Mouse (Mus musculus) thymus, postnatal 0 days (tissue): ENCODE results near the gene Cd93. TPM values are rescaled to one million over a fixed set of nuclear protein-coding genes. Genes with fewer than 3 reads are reported as not detected.
A peak's percentile ranks its signal among the peaks of the same experiment; 100 is the strongest.

ENCODE experiments used
- DNase-seq: peaks from one replicate; pipeline ENCODE4 v3.0.0-alpha.2; 2015; ENCODE audit warnings: low spot score
- polyA plus RNA-seq: library from polyadenylated mRNA; unstranded; fragments of >200 nt; fragmentation: Nextera tagmentation; extraction: Ambion mirVana; gene quantifications from 2 replicates; pipeline ENCODE4 v1.2.1, GENCODE M21; 2015

Gene Cd93
- polyA plus RNA-seq, 1 experiment from 2014 or later = 4.0 TPM

DNA sequence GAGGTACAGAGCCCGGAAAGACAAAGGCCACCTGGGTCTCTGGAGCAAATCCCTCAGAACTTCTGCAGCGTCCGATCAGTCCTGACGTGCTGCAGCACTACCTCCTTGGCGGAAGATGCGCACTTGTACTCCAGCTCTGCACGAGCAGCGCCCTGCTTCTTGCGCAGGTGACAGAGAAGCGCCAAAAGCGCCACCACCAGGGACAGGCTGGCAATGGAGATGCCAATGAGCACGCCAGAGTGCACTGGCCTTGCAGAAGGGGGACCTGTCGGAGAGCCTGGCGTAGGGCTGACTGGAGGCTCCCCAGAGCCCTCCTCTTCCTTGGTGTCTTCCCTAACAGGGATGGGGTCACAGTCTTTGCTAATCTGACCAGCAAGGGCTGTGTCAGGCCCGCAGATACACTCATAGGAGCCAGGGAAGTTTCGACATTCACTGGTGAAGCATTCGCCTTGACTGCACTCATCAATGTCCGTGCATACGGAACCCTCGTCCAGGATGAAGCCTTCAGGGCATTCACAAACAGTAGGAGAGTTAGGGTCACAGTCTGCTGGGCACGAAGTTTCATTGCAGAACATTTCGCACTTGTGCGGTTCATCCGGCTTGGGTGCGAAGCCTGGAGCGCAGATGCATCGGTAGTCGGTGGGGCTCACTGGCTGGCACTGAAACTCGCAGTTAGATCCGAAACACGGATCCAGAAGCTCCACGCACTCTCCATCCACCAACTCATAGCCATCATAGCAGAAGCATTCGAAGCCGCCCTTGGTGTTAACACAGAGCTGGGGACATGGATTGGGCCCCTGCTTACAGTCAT, 37.0 kb downstream of the Cd93 start:
- peak; percentile 70 for DNase-seq

DNA sequence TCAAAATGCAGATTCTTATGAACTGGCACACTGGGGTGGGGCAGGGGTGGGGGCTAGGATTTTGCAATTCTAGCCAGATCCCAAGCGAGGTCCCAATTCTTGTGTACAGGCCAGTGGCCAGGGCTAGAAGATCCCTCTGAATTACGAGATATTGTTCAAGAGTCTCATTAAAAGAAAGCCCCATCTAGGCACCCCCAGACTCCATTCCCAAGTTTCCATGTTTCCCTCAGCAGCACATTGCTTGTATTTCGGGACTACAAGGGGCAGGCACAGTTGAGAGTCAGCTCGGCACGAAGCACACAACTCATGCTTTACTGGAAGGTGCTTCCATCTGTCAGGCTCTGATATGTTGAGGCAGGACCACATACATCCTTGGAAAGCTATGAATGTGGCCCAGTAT, 38.5 kb downstream of the Cd93 start:
- DNase-seq = no peak

DNA sequence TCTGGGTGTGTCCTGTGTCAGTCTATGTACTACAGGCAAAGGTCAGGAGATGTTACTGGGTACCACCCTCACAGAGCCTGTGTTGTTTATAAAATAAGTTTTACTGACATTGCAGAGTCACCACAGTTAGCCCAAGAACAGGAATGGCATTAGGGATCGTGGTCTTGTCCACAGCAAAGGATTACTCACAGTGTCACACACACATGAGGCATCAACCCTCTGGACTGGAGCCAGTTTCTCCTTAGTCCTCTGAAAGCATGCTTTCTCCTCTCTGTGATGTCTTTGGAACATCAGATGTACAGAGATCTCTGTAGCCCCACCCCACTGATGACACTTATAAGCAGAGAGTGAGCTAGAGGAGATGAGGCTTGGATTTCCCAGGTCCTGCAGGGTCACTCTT, 41.1 kb downstream of the Cd93 start:
- DNase-seq = no peak

DNA sequence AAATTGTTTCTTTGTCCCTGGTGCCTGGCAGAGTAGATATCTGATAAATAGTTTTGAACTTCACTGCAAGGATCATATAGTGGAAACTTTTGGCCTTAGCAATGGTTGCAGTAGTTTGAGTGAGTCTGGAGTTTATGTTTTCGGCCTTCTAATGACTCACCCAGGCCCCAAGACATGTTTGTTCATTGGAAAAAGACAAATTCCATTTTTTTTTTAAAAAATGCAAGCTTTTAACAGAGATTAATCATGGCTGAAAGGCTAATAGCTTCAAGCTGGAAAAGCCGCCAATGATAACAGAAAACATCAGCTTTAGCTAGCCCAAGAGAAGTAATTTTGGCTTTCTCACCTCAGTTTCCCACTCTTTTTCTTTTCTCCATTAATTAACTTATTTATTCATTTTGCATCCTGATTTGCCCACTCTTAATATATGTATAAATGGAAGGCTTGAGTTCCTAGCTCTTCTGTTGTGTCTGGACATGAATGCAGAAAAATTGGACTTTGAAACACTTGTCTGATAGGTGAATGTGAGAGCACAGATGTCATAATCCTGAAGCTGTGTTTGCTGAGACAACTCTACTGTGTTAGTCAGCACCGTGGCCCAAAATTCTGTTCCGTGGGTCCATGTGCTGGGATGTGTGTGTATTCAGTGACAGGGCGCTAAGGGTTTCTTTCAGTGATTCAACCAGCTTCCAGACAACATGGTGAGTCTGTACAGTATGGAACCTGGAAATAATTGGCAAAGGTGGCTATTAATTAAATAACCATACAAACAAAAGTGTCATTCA, 44.3 kb downstream of the Cd93 start:
- DNase-seq = no peak

DNA sequence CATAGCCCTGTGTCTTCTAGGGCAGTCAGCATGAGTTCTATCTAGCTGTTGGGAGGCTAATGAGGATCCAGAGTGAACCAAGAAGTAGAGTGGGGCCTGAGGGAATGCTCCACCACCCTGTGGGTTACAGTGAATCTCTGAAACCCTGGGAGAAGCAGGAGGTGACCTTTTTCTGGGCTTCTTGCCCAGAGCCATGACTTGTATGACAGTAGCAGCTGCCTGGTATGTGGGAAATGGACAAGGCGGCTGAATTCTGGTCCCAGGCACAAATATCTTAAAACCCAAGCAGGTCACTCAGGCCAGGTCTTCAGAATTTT, 45.6 kb downstream of the Cd93 start:
- DNase-seq = no peak

DNA sequence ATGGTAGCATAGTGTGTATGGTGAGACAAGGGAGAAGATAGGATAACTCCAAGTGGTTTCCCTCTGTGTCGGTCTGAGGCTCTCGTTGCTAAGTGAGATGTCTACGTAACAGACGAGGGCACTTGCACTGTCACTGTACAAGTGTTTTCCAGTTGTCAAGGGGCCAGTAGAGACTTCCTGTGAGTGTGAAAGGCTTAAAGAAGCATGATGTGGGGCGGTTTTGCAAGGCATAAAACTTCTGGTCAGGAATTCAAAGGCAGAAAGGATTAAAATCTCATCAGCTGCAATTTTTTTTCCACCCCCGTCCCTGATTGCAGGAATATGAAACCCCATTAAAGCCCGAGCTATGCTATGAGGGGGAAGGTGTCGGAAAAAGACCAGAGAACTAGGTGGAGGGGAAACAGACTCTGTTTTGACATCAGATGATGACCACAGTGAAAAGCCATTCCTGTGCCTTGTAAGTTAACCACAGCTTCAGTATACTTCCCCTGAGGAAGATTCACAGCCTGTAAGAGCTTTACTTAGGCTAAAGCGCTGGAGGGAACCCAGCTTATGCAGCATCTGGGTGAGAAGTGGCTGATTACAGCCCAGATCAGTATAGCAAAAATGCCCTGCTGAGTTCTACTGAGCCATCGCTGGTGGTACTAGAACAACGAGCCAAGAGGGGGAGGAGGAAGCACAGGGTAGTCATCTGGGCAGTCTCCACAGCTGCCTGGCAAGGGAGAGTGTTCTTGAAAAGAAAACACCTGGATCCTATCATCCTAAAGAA, 46.2 kb downstream of the Cd93 start:
- DNase-seq = no peak

DNA sequence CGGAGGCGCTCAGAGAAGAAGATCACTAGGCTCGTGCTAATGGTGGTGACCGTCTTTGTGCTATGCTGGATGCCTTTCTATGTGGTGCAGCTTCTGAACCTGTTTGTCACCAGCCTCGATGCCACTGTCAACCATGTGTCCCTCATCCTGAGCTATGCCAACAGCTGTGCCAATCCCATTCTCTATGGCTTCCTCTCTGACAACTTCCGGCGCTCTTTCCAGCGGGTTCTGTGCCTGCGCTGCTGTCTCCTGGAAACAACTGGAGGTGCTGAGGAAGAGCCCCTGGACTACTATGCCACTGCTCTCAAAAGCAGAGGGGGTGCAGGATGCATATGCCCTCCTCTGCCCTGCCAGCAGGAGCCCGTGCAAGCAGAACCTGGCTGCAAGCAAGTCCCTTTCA, 47.2 kb downstream of the Cd93 start:
- DNase-seq = no peak

DNA sequence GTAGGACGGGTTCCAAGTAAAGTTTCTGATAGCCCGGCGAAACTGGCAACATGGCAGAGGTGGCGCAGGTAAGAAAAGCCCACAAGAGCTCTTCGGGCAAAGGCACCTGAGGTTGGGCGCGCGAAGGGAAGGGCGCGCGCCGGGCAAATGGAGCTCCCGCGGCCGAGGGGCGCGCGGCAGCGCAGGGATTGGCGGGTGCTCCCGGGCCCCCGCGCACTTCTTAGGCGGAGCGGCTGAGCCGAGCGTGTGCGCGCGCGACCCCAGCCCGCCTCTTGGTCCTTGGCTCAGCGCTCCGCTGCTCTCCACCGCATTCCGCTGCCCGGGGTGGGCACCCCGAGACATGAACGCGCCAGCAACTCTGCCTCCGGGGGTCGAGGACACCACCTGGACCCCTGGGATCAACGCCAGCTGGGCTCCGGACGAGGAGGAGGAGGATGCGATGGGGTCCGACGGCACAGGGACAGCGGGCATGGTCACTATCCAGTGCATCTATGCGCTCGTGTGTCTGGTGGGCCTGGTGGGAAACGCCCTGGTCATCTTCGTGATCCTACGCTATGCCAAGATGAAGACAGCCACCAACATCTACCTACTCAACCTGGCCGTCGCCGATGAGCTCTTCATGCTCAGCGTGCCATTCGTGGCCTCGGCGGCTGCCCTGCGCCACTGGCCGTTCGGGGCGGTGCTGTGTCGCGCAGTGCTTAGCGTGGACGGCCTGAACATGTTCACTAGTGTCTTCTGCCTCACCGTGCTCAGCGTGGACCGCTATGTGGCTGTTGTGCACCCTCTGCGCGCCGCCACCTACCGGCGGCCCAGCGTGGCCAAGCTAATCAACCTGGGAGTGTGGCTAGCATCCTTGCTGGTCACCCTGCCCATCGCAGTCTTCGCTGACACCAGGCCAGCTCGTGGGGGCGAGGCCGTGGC, 48.0 kb downstream of the Cd93 start, which contains the start of gene Sstr4:
TSS of gene Sstr4 (plus strand) at position 214 of the 921 bp plus-strand sequence.
- DNase-seq = no peak

DNA sequence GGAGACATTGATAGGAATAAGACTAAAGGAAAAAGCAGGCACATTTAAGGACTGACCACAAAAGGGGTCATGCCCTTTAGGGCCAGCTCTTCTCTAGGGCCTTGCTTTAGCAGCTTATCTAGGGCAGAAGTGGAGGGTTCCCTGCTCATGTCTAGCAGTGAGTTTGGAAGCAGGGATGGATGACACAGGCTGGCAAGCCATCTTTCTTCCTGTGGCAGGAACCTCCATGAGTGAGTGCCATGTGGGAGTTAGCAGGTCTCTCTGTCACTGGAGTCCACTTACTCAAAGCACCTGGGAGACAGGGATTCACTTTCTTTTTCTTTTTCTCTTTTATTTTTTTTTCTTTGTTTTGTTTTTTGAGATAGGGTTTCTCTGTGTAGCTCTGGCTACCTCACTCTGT, 49.5 kb downstream of the Cd93 start:
- no peak for DNase-seq

DNA sequence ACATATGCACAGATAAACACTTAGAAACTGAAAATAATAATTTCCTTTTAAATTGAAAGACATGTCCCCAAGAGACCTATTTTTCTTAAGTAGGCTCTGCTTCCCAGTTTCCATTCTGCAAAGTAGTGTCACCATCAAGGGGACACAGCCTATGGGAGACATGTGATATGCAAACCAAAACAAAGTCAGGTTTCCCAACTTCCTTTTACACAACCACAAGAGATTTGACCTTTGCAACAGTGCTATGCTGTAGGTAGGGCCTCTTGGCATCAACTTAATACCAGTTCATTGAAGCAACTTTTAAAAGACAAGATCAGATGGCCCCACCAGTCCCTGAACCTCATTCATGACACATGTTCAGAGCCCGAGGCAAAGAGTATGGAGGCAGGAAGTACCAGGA, 50.2 kb downstream of the Cd93 start:
- no peak for DNase-seq

DNA sequence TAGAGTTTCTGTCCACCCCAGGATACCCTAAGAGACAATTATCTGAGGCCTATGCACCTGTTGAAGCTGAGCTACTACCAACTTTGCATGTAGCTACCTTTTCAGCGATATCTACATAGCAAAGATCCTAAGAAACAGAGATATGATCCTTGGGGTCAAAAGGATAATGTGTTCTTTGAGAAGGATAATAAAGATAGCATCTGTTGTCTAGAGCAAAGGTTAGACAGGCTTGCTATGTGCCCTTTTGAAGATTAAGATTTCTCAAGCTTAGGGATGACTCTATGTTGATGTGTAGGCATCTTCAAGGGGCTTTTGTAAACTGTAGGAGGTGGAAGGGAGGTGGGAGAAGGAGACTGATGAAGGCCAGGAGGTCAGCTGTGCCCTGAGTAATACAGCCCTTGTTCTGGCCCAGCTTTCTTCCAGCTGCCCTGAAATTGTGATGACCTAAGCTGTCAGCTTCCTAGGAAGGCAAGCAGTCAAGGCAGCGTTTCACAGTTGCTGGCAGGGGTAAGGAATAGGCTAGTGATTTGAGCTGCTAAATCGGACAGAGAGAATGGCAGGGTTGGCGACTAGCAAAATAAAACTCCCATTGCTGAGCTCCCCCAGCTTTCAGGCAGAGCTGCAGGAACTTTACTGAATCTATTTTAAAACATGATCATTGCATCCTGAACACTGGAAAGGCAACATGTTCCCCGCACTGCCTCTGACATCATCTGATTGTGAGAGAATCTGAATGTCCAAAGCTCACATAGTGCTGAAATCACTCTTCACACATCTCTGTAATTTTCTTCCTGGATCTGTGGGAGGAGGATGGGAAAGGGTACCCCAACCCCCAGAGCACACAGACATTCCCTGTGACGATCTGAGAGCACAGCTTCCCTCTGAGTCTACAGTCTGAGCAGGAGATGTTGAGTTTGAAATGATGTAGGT, 55.4 kb downstream of the Cd93 start:
- no peak for DNase-seq

DNA sequence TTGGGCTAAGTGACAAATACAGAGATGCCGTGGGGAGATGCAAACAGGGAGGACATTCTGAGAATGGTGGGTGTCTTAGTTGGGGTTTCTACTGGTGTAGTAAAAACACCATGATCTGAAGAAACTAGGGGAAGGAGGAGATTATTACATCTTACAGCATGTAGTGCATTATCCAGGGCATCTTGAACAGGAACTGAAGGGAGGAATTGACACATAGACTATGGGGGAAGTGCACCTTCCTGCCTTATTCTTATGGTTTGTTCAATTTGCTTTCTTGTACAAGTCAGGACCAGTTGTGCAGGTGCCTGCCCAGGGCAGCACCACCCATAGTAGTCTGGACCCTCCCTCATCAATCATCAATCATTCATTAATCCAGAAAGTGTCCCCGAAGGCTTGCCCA, 56.4 kb downstream of the Cd93 start:
- DNase-seq = no peak

Other genes with a start within 250 kb of the Cd93 start
- gene Sstr4, start 48.2 kb downstream of the Cd93 start, polyA plus RNA-seq = not detected in 2 replicates
- 3.8 and 4.9 TPM in 2 replicates for gene Thbd, start 35.4 kb downstream of the Cd93 start, polyA plus RNA-seq
- gene Nxt1, start 229.0 kb upstream of the Cd93 start, polyA plus RNA-seq = 124 and 133 TPM in 2 replicates
- 12.0 and 14.1 TPM in 2 replicates for gene Gzf1, start 237.5 kb upstream of the Cd93 start, polyA plus RNA-seq